Comparison of ENCODE assay signal across 1 mouse cellular context in genomic region chr9:106215341-106216125, GRCm38 (mm10).
TF ChIP-seq lines count a peak whose summit lies in the region.

No protein-coding gene starts in this region.

TF ChIP-seq in CH12.LX, 34 proteins besides CTCF, POLR2A, EP300 and RAD21:
- TF ChIP-seq MYC (IDR thresholded peaks at IDR 0.05; ENCODE audit: low read depth, low read length) (peak; percentile 73; the same call in 1 of the 2 replicates), ZNF384 (IDR thresholded peaks at IDR 0.05; ENCODE audit: low read depth, low read length) (peak; percentile 61), MEF2A (IDR thresholded peaks at IDR 0.05; ENCODE audit: borderline replicate concordance, low read depth, low read length) (no peak), TBP (conservative IDR thresholded peaks at IDR 0.05; ENCODE audit: low read depth, low read length) (no peak), NELFE (IDR thresholded peaks at IDR 0.05; ENCODE audit: low read depth, low read length) (no peak), E2F4 (IDR thresholded peaks at IDR 0.05; ENCODE audit: insufficient replicate concordance, low read depth, low read length) (no peak), ZC3H11A (IDR thresholded peaks at IDR 0.05; ENCODE audit: low read depth, low read length) (peak; percentile 31; the same call in 1 of the 2 replicates), USF1 (IDR thresholded peaks at IDR 0.05; ENCODE audit: low read depth, low read length) (no peak), ELF1 (IDR thresholded peaks at IDR 0.05; ENCODE audit: low read depth, low read length) (no peak), SMC3 (IDR thresholded peaks at IDR 0.05; ENCODE audit: low read depth, low read length) (peak; percentile 72)
